Mouse (Mus musculus): Measurements from ENCODE around the gene Dnajb1. TPM values are rescaled to one million over a fixed set of nuclear protein-coding genes. Genes with fewer than 3 reads are reported as not detected.
"Not testable (repeated sequence)": the region's sequence is repeated elsewhere in the genome, so short reads cannot be mapped to it uniquely, and the experiment has no call there.

Gene Dnajb1
- polyA plus RNA-seq, 1 experiment from 2014 or later: 54.4 TPM

- peak overlapping the region; percentile 93 for H3K4me3 ChIP-seq (ENCODE audit: low read depth, low read length)
- no peak overlapping the region for H3K27ac ChIP-seq (replicated peaks; ENCODE audit: low read depth, low read length)
- H3K27me3 ChIP-seq (ENCODE audit: control insufficient read depth, insufficient read depth, low read length): no peaks in the 10 kb centered on the region
- 0 out of 2 replicates have a peak, but pooled peaks cover 2% of the 10 kb centered on the region for H3K36me3 ChIP-seq (replicated peaks; ENCODE audit: control insufficient read depth, insufficient read depth, low read depth, low read length)
- no peaks in the 10 kb centered on the region for H3K9me3 ChIP-seq (replicated peaks; ENCODE audit: control insufficient read depth, low read length)
- H3K4me2 ChIP-seq (ENCODE audit: low read depth, low read length): peak overlapping the region; percentile 87
- ATAC-seq (replicated peaks; ENCODE audit: insufficient number of reproducible peaks, low FRiP score, low TSS enrichment, low read depth) (no peak), DNase-seq (ENCODE audit: low spot score) (no peak)
- WGBS: 69% methylated on average over 3 of the region's 3 CpGs
- no peaks in the 10 kb centered on the region for H3K4me1 ChIP-seq (ENCODE audit: control insufficient read depth, insufficient read depth, low read length)
- H3K9ac ChIP-seq (replicated peaks; ENCODE audit: low read length): peak overlapping the region; percentile 46; the same call in 1 of the 2 replicates
These were observed 15.3 kb upstream of the Dnajb1 start for GRCm38 (mm10) chr8:83592682-83593081.

GRCm38 (mm10) chr8:83593325-83594166, 14.4 kb upstream of the Dnajb1 start:
- WGBS: 7% methylated on average over 22 of the region's 22 CpGs
- ATAC-seq (replicated peaks; ENCODE audit: insufficient number of reproducible peaks, low FRiP score, low TSS enrichment, low read depth) (no peak), DNase-seq (ENCODE audit: low spot score) (peak; percentile 17)
- H3K4me2 ChIP-seq (ENCODE audit: low read depth, low read length): peak overlapping the region; percentile 87
- no peaks in the 10 kb centered on the region for H3K36me3 ChIP-seq (replicated peaks; ENCODE audit: control insufficient read depth, insufficient read depth, low read depth, low read length)
- no peaks in the 10 kb centered on the region for H3K9me3 ChIP-seq (replicated peaks; ENCODE audit: control insufficient read depth, low read length)
- H3K27me3 ChIP-seq (ENCODE audit: control insufficient read depth, insufficient read depth, low read length): no peaks in the 10 kb centered on the region
- H3K4me3 ChIP-seq (ENCODE audit: low read depth, low read length): peak overlapping the region; percentile 93
- H3K4me1 ChIP-seq (ENCODE audit: control insufficient read depth, insufficient read depth, low read length): no peaks in the 10 kb centered on the region
- H3K9ac ChIP-seq (replicated peaks; ENCODE audit: low read length): peak overlapping the region; percentile 79
- peak overlapping the region; percentile 65 for H3K27ac ChIP-seq (replicated peaks; ENCODE audit: low read depth, low read length)

- no peaks in the 10 kb centered on the region for H3K36me3 ChIP-seq (replicated peaks; ENCODE audit: control insufficient read depth, insufficient read depth, low read depth, low read length)
- WGBS: under 1% methylated on average over 43 of the region's 43 CpGs
- H3K4me3 ChIP-seq (ENCODE audit: low read depth, low read length): peak overlapping the region; percentile 93
- H3K27ac ChIP-seq (replicated peaks; ENCODE audit: low read depth, low read length): peak overlapping the region; percentile 74
- peak; percentile 100 for DNase-seq (ENCODE audit: low spot score)
- H3K4me2 ChIP-seq (ENCODE audit: low read depth, low read length): peak overlapping the region; percentile 87
- H3K27me3 ChIP-seq (ENCODE audit: control insufficient read depth, insufficient read depth, low read length): no peaks in the 10 kb centered on the region
- no peaks in the 10 kb centered on the region for H3K4me1 ChIP-seq (ENCODE audit: control insufficient read depth, insufficient read depth, low read length)
- ATAC-seq (replicated peaks; ENCODE audit: insufficient number of reproducible peaks, low FRiP score, low TSS enrichment, low read depth): peak; percentile 96
- H3K9me3 ChIP-seq (replicated peaks; ENCODE audit: control insufficient read depth, low read length): no peaks in the 10 kb centered on the region
- peak overlapping the region; percentile 79 for H3K9ac ChIP-seq (replicated peaks; ENCODE audit: low read length)
These were observed 13.6 kb upstream of the Dnajb1 start for GRCm38 (mm10) chr8:83594167-83595049.

- peak overlapping the region; percentile 74 for H3K27ac ChIP-seq (replicated peaks; ENCODE audit: low read depth, low read length)
- H3K27me3 ChIP-seq (ENCODE audit: control insufficient read depth, insufficient read depth, low read length); H3K4me1 ChIP-seq (ENCODE audit: control insufficient read depth, insufficient read depth, low read length); H3K9me3 ChIP-seq (replicated peaks; ENCODE audit: control insufficient read depth, low read length); H3K36me3 ChIP-seq (replicated peaks; ENCODE audit: control insufficient read depth, insufficient read depth, low read depth, low read length); ATAC-seq (replicated peaks; ENCODE audit: insufficient number of reproducible peaks, low FRiP score, low TSS enrichment, low read depth); DNase-seq (ENCODE audit: low spot score): not testable (repeated sequence)
- peak overlapping the region; percentile 71 for H3K9ac ChIP-seq (replicated peaks; ENCODE audit: low read length)
- 56% methylated on average over 3 of the region's 3 CpGs for WGBS
- peak overlapping the region; percentile 93 for H3K4me3 ChIP-seq (ENCODE audit: low read depth, low read length)
- H3K4me2 ChIP-seq (ENCODE audit: low read depth, low read length): peak overlapping the region; percentile 64
These were observed 13.0 kb upstream of the Dnajb1 start for GRCm38 (mm10) chr8:83595050-83595345.

- Histone ChIP-seq H3K27ac (replicated peaks; ENCODE audit: low read depth, low read length) (no peak overlapping the region), H3K4me3 (ENCODE audit: low read depth, low read length) (no peak overlapping the region), H3K4me2 (ENCODE audit: low read depth, low read length) (no peak overlapping the region), H3K4me1 (ENCODE audit: control insufficient read depth, insufficient read depth, low read length) (no peaks in the 10 kb centered on the region), H3K36me3 (replicated peaks; ENCODE audit: control insufficient read depth, insufficient read depth, low read depth, low read length) (no peaks in the 10 kb centered on the region), H3K9me3 (replicated peaks; ENCODE audit: control insufficient read depth, low read length) (no peaks in the 10 kb centered on the region), H3K9ac (replicated peaks; ENCODE audit: low read length) (no peak overlapping the region), H3K27me3 (ENCODE audit: control insufficient read depth, insufficient read depth, low read length) (no peaks in the 10 kb centered on the region)
- ATAC-seq (replicated peaks; ENCODE audit: insufficient number of reproducible peaks, low FRiP score, low TSS enrichment, low read depth) (no peak), DNase-seq (ENCODE audit: low spot score) (peak; percentile 49)
- WGBS: 26% methylated on average over 3 of the region's 3 CpGs
These were observed 11.6 kb upstream of the Dnajb1 start for GRCm38 (mm10) chr8:83596369-83596768.

- ATAC-seq (replicated peaks; ENCODE audit: insufficient number of reproducible peaks, low FRiP score, low TSS enrichment, low read depth) (no peak), DNase-seq (ENCODE audit: low spot score) (no peak)
- WGBS: 21% methylated on average over 1 of the region's 1 CpGs
- H3K9ac ChIP-seq (replicated peaks; ENCODE audit: low read length): no peak overlapping the region
- H3K4me3 ChIP-seq (ENCODE audit: low read depth, low read length): no peak overlapping the region
- H3K4me1 ChIP-seq (ENCODE audit: control insufficient read depth, insufficient read depth, low read length): no peaks in the 10 kb centered on the region
- H3K36me3 ChIP-seq (replicated peaks; ENCODE audit: control insufficient read depth, insufficient read depth, low read depth, low read length): no peaks in the 10 kb centered on the region
- H3K9me3 ChIP-seq (replicated peaks; ENCODE audit: control insufficient read depth, low read length): no peaks in the 10 kb centered on the region
- H3K27ac ChIP-seq (replicated peaks; ENCODE audit: low read depth, low read length): no peak overlapping the region
- H3K4me2 ChIP-seq (ENCODE audit: low read depth, low read length): no peak overlapping the region
- H3K27me3 ChIP-seq (ENCODE audit: control insufficient read depth, insufficient read depth, low read length): no peaks in the 10 kb centered on the region
These were observed 9.8 kb upstream of the Dnajb1 start for GRCm38 (mm10) chr8:83598146-83598545.

GRCm38 (mm10) chr8:83599814-83600213, 8.2 kb upstream of the Dnajb1 start:
- Histone ChIP-seq H3K9ac (replicated peaks; ENCODE audit: low read length) (no peak overlapping the region), H3K36me3 (replicated peaks; ENCODE audit: control insufficient read depth, insufficient read depth, low read depth, low read length) (no peaks in the 10 kb centered on the region), H3K4me1 (ENCODE audit: control insufficient read depth, insufficient read depth, low read length) (no peaks in the 10 kb centered on the region), H3K27me3 (ENCODE audit: control insufficient read depth, insufficient read depth, low read length) (no peaks in the 10 kb centered on the region), H3K4me2 (ENCODE audit: low read depth, low read length) (no peak overlapping the region), H3K27ac (replicated peaks; ENCODE audit: low read depth, low read length) (no peak overlapping the region), H3K4me3 (ENCODE audit: low read depth, low read length) (no peak overlapping the region), H3K9me3 (replicated peaks; ENCODE audit: control insufficient read depth, low read length) (no peaks in the 10 kb centered on the region)
- ATAC-seq (replicated peaks; ENCODE audit: insufficient number of reproducible peaks, low FRiP score, low TSS enrichment, low read depth): no peak
- DNase-seq (ENCODE audit: low spot score): no peak

GRCm38 (mm10) chr8:83602650-83603029, 5.4 kb upstream of the Dnajb1 start:
- Histone ChIP-seq H3K27me3 (ENCODE audit: control insufficient read depth, insufficient read depth, low read length) (no peaks in the 10 kb centered on the region), H3K9ac (replicated peaks; ENCODE audit: low read length) (no peak overlapping the region), H3K4me2 (ENCODE audit: low read depth, low read length) (no peak overlapping the region), H3K4me1 (ENCODE audit: control insufficient read depth, insufficient read depth, low read length) (no peaks in the 10 kb centered on the region), H3K36me3 (replicated peaks; ENCODE audit: control insufficient read depth, insufficient read depth, low read depth, low read length) (no peaks in the 10 kb centered on the region), H3K4me3 (ENCODE audit: low read depth, low read length) (no peak overlapping the region), H3K27ac (replicated peaks; ENCODE audit: low read depth, low read length) (no peak overlapping the region), H3K9me3 (replicated peaks; ENCODE audit: control insufficient read depth, low read length) (no peaks in the 10 kb centered on the region)
- DNase-seq (ENCODE audit: low spot score) (no peak), ATAC-seq (replicated peaks; ENCODE audit: insufficient number of reproducible peaks, low FRiP score, low TSS enrichment, low read depth) (no peak)
- 83% methylated on average over 2 of the region's 2 CpGs for WGBS
